21 mouse cellular contexts compared by ENCODE assay signal in genomic region chr12:81782606-81783005, GRCm38 (mm10). TPM values are rescaled to one million over a fixed set of nuclear protein-coding genes. Genes with fewer than 3 reads are reported as not detected.
DNase-seq lines count a peak whose midpoint lies in the region; ATAC-seq and TF ChIP-seq lines count a peak whose summit lies in the region.
"Had no signal": no experiment of that assay in that cellular context is flagged by ENCODE, and none has a peak within 500 bp of the region (broad histone marks: within the 10 kb centered on the region; RNA-seq: fewer than 3 reads in every experiment).

No protein-coding gene starts in this region.

- H3K4me3 ChIP-seq in lung, adult 2 months (replicated peaks; ENCODE audit: extremely low read depth, low read depth, low read length), result no peak overlapping the region
- no peak overlapping the region for H3K4me3 ChIP-seq in lung, postnatal 0 days (ENCODE audit: low read depth, low read length)
- H3K4me3 ChIP-seq in stomach, postnatal 0 days (ENCODE audit: low read depth, low read length), result no peak overlapping the region
- no peak overlapping the region for H3K4me3 ChIP-seq in liver, embryonic 12.5 days
- H3K4me3 ChIP-seq: embryonic facial prominence, embryonic 12.5 days; heart, embryonic 10.5 days; liver, embryonic 15.5 days; myocyte had no signal

- H3K27ac ChIP-seq in lung, postnatal 0 days (ENCODE audit: low read length), result peak overlapping the region; percentile 49; the same call in 1 of the 2 replicates
- H3K27ac ChIP-seq in stomach, postnatal 0 days (replicated peaks), result 0 out of 2 replicates have a peak overlapping the region, but pooled peaks have one; percentile 30
- no peak overlapping the region for H3K27ac ChIP-seq in liver, embryonic 12.5 days
- H3K27ac ChIP-seq: embryonic facial prominence, embryonic 12.5 days; heart, embryonic 10.5 days; heart, embryonic 15.5 days; liver, embryonic 15.5 days had no signal

- 73% methylated on average over 6 of the region's 6 CpGs for WGBS in lung, adult 2 months
- WGBS in lung, postnatal 0 days, result 46% methylated on average over 6 of the region's 6 CpGs
- 81% methylated on average over 6 of the region's 6 CpGs for WGBS in stomach, postnatal 0 days
- WGBS in liver, embryonic 12.5 days (ENCODE audit: insufficient replicate concordance), result 77% methylated on average over 6 of the region's 6 CpGs

- no peak for TF ChIP-seq CTCF in lung, adult 2 months (IDR thresholded peaks at IDR 0.05; ENCODE audit: insufficient read depth, low read length)
- no peak for TF ChIP-seq CTCF in lung, postnatal 0 days (IDR thresholded peaks at IDR 0.05)
- TF ChIP-seq CTCF in stomach, postnatal 0 days (IDR thresholded peaks at IDR 0.05; ENCODE audit: low read depth), result no peak

- ATAC-seq in lung, postnatal 0 days, result no peak
- no peak for ATAC-seq in stomach, postnatal 0 days (ENCODE audit: low FRiP score, low TSS enrichment)
- ATAC-seq in liver, embryonic 12.5 days, result no peak
- ATAC-seq: CD4-positive, CD25-positive, alpha-beta regulatory T cell, adult 4 months; forebrain, embryonic 16.5 days; hindbrain, embryonic 16.5 days had no signal

- no peak overlapping the region for H3K4me2 ChIP-seq in lung, postnatal 0 days (replicated peaks; ENCODE audit: low read depth, low read length)
- no peak overlapping the region for H3K4me2 ChIP-seq in stomach, postnatal 0 days (replicated peaks; ENCODE audit: low read depth)
- H3K4me2 ChIP-seq in liver, embryonic 12.5 days, result no peak overlapping the region

- peaks cover 4% of the 10 kb centered on the region; the same call in 1 of the 2 replicates for H3K4me1 ChIP-seq in lung, adult 2 months (ENCODE audit: control insufficient read depth, insufficient read depth, low read length)
- H3K4me1 ChIP-seq in lung, postnatal 0 days (ENCODE audit: insufficient read depth, low read depth, low read length), result peaks cover 4% of the 10 kb centered on the region; the same call in 1 of the 2 replicates
- H3K4me1 ChIP-seq in stomach, postnatal 0 days (replicated peaks; ENCODE audit: control insufficient read depth, insufficient read depth), result no peaks in the 10 kb centered on the region
- H3K4me1 ChIP-seq in liver, embryonic 12.5 days, result peaks cover 16% of the 10 kb centered on the region
- H3K4me1 ChIP-seq: embryonic facial prominence, embryonic 12.5 days had no signal

- H3K27me3 ChIP-seq in lung, postnatal 0 days (replicated peaks; ENCODE audit: insufficient read depth, low read length), result peaks cover 9% of the 10 kb centered on the region
- no peaks in the 10 kb centered on the region; the same call in 1 of the 2 replicates for H3K27me3 ChIP-seq in stomach, postnatal 0 days (ENCODE audit: control insufficient read depth, insufficient read depth, low read length)
- peaks cover 91% of the 10 kb centered on the region for H3K27me3 ChIP-seq in liver, embryonic 12.5 days (replicated peaks)

- H3K9ac ChIP-seq in lung, postnatal 0 days (replicated peaks; ENCODE audit: low read depth), result no peak overlapping the region
- no peak overlapping the region for H3K9ac ChIP-seq in stomach, postnatal 0 days (ENCODE audit: low read length)
- no peak overlapping the region for H3K9ac ChIP-seq in liver, embryonic 12.5 days
- H3K9ac ChIP-seq: embryonic facial prominence, embryonic 12.5 days; heart, embryonic 15.5 days; kidney, embryonic 15.5 days; liver, embryonic 15.5 days had no signal

- TF ChIP-seq POLR2A in lung, adult 2 months (IDR thresholded peaks at IDR 0.05; ENCODE audit: borderline replicate concordance, extremely low read depth, low read depth, low read length), result no peak

- H3K36me3 ChIP-seq in lung, postnatal 0 days (ENCODE audit: insufficient read depth, low read length), result no peaks in the 10 kb centered on the region
- no peaks in the 10 kb centered on the region for H3K36me3 ChIP-seq in stomach, postnatal 0 days (ENCODE audit: control insufficient read depth, insufficient read depth, low read length)
- H3K36me3 ChIP-seq in liver, embryonic 12.5 days, result no peaks in the 10 kb centered on the region
- H3K36me3 ChIP-seq: embryonic facial prominence, embryonic 12.5 days; heart, embryonic 10.5 days; heart, embryonic 15.5 days; kidney, embryonic 15.5 days; liver, embryonic 15.5 days had no signal

- no peaks in the 10 kb centered on the region for H3K9me3 ChIP-seq in lung, postnatal 0 days (ENCODE audit: low read length)
- H3K9me3 ChIP-seq in stomach, postnatal 0 days (ENCODE audit: control insufficient read depth, low read length), result no peaks in the 10 kb centered on the region
- H3K9me3 ChIP-seq in liver, embryonic 12.5 days (replicated peaks), result no peaks in the 10 kb centered on the region
- H3K9me3 ChIP-seq: embryonic facial prominence, embryonic 12.5 days; heart, embryonic 10.5 days; heart, embryonic 15.5 days; kidney, embryonic 15.5 days; liver, embryonic 15.5 days had no signal

- DNase-seq in kidney, postnatal 4 days, result peak; percentile 3 to 10
- DNase-seq in kidney, postnatal 10 days, result no peak
- peak; percentile 12 for DNase-seq in lung, adult 2 months
- DNase-seq in lung, postnatal 0 days (ENCODE audit: low spot score), result peak; percentile 68
- DNase-seq in stomach, postnatal 0 days (ENCODE audit: low spot score), result no peak
- DNase-seq in layer of hippocampus, postnatal 14 days (ENCODE audit: low spot score in 2 of 2), result no peak
- DNase-seq: adrenal gland, postnatal 25 days; cerebellum, adult 2 months; cerebellum, postnatal 25 days; liver; thymus, postnatal 14 days had no signal

- TF ChIP-seq EP300 in lung, postnatal 0 days (IDR thresholded peaks at IDR 0.05), result no peak
- TF ChIP-seq EP300 in stomach, postnatal 0 days (optimal IDR thresholded peaks at IDR 0.05), result no peak

RNA-seq across cellular contexts. Expression of gene Map3k9, which starts 1.6 kb away (rescaled TPM):
- 5.9 and 6.7 TPM in 2 replicates for polyA plus RNA-seq in lung, adult 2 months (2012; rRNA removed)
- polyA plus RNA-seq in lung, postnatal 0 days (2015; fragmentation: Nextera tagmentation; extraction: Ambion mirVana), result 3.3 and 3.6 TPM in 2 replicates
- polyA plus RNA-seq in stomach, postnatal 0 days (2015; fragmentation: Nextera tagmentation; extraction: Ambion mirVana), result 3.2 and 3.8 TPM in 2 replicates
- total RNA-seq in layer of hippocampus, postnatal 14 days (2021), result 10 to 100 TPM; 36.6 to 44.4 TPM
- polyA plus RNA-seq in liver, embryonic 12.5 days (2016; fragmentation: Nextera tagmentation; extraction: Ambion mirVana), result 0.12 and 0.15 TPM in 2 replicates

Comparison
In these comparisons a context has a peak if more than half of its experiments do, and no peak if none do; other contexts are left out.
1. DNase-seq: peak in kidney, postnatal 4 days (2 of 2), lung, adult 2 months (single experiment) and lung, postnatal 0 days (single experiment); none in kidney, postnatal 10 days (single experiment), stomach, postnatal 0 days (single experiment) and layer of hippocampus, postnatal 14 days (0 of 2).